28 mouse cellular contexts compared by ENCODE assay signal in genomic region chr2:32507906-32508305, GRCm38 (mm10). TPM values are rescaled to one million over a fixed set of nuclear protein-coding genes. Genes with fewer than 3 reads are reported as not detected.
DNase-seq lines count a peak whose midpoint lies in the region; ATAC-seq lines count a peak whose summit lies in the region.
"Had no signal": no experiment of that assay in that cellular context is flagged by ENCODE, and none has a peak within 500 bp of the region (broad histone marks: within the 10 kb centered on the region; RNA-seq: fewer than 3 reads in every experiment).

No protein-coding gene starts in this region.

- H3K4me1 ChIP-seq in heart, embryonic 13.5 days, result peaks cover 33% of the 10 kb centered on the region
- peaks cover 22% of the 10 kb centered on the region for H3K4me1 ChIP-seq in lung, embryonic 16.5 days (replicated peaks; ENCODE audit: control insufficient read depth, insufficient read depth, low read length)
- H3K4me1 ChIP-seq in embryonic facial prominence, embryonic 14.5 days (ENCODE audit: control insufficient read depth, insufficient read depth, low read length), result peaks cover 6% of the 10 kb centered on the region

- 0 out of 2 replicates have a peak overlapping the region, but pooled peaks have one; percentile 5 for H3K27ac ChIP-seq in heart, embryonic 13.5 days (replicated peaks)
- peak overlapping the region; percentile 47 for H3K27ac ChIP-seq in lung, embryonic 16.5 days (ENCODE audit: low read length)
- H3K27ac ChIP-seq in embryonic facial prominence, embryonic 14.5 days (replicated peaks; ENCODE audit: low read depth, low read length), result no peak overlapping the region
- H3K27ac ChIP-seq: embryonic facial prominence, embryonic 13.5 days; heart, embryonic 15.5 days; hindbrain, postnatal 0 days; kidney, postnatal 0 days; left cerebral cortex, adult 2 months; limb, embryonic 15.5 days; liver, embryonic 15.5 days; macrophage; midbrain, embryonic 10.5 days had no signal

- no peak overlapping the region for H3K4me3 ChIP-seq in heart, embryonic 13.5 days
- H3K4me3 ChIP-seq in lung, embryonic 16.5 days (ENCODE audit: low read length), result no peak overlapping the region
- no peak overlapping the region for H3K4me3 ChIP-seq in embryonic facial prominence, embryonic 14.5 days (ENCODE audit: low read depth, low read length)
- H3K4me3 ChIP-seq: embryonic facial prominence, embryonic 13.5 days; heart, embryonic 15.5 days; left cerebral cortex, adult 2 months; limb, embryonic 15.5 days; liver, embryonic 15.5 days; midbrain, embryonic 10.5 days; myocyte had no signal

- no peak overlapping the region for H3K4me2 ChIP-seq in heart, embryonic 13.5 days
- H3K4me2 ChIP-seq in lung, embryonic 16.5 days (ENCODE audit: low read depth, low read length), result no peak overlapping the region
- no peak overlapping the region for H3K4me2 ChIP-seq in embryonic facial prominence, embryonic 14.5 days (ENCODE audit: low read depth, low read length)
- H3K4me2 ChIP-seq: embryonic facial prominence, embryonic 13.5 days; heart, embryonic 15.5 days; limb, embryonic 15.5 days; liver, embryonic 15.5 days had no signal

- H3K36me3 ChIP-seq in heart, embryonic 13.5 days, result no peaks in the 10 kb centered on the region
- no peaks in the 10 kb centered on the region for H3K36me3 ChIP-seq in lung, embryonic 16.5 days (ENCODE audit: control insufficient read depth, insufficient read depth, low read length)
- H3K36me3 ChIP-seq in embryonic facial prominence, embryonic 14.5 days (ENCODE audit: control insufficient read depth, insufficient read depth, low read length), result no peaks in the 10 kb centered on the region
- H3K36me3 ChIP-seq: embryonic facial prominence, embryonic 13.5 days; heart, embryonic 15.5 days; limb, embryonic 15.5 days; midbrain, embryonic 10.5 days had no signal

- H3K9me3 ChIP-seq in heart, embryonic 13.5 days, result peaks cover 4% of the 10 kb centered on the region
- no peaks in the 10 kb centered on the region for H3K9me3 ChIP-seq in lung, embryonic 16.5 days (ENCODE audit: control insufficient read depth, low read length)
- H3K9me3 ChIP-seq in embryonic facial prominence, embryonic 14.5 days (ENCODE audit: control insufficient read depth, low read length), result peaks cover 5% of the 10 kb centered on the region; the same call in 1 of the 2 replicates
- H3K9me3 ChIP-seq: heart, embryonic 15.5 days; limb, embryonic 15.5 days; liver, embryonic 15.5 days had no signal

- H3K27me3 ChIP-seq in heart, embryonic 13.5 days (replicated peaks), result no peaks in the 10 kb centered on the region
- no peaks in the 10 kb centered on the region for H3K27me3 ChIP-seq in lung, embryonic 16.5 days (ENCODE audit: control insufficient read depth, insufficient read depth, low read depth, low read length)
- H3K27me3 ChIP-seq in embryonic facial prominence, embryonic 14.5 days (replicated peaks; ENCODE audit: control insufficient read depth, insufficient read depth, low read length), result no peaks in the 10 kb centered on the region
- H3K27me3 ChIP-seq: embryonic facial prominence, embryonic 13.5 days; heart, embryonic 15.5 days; limb, embryonic 15.5 days; liver, embryonic 15.5 days; Patski had no signal

- intact Hi-C loops in heart, postnatal 14 days (cut with DNase I), result no loop called here

- no peak for DNase-seq in heart, postnatal 14 days
- no peak for DNase-seq in lung, adult 18-20 months
- no peak for DNase-seq in embryonic facial prominence, embryonic 14.5 days (ENCODE audit: low spot score)
- peak; percentile 43 for DNase-seq in yolk sac, embryonic 10.5 days (ENCODE audit: low spot score)
- DNase-seq in cerebellum, adult 11 months, result no peak
- DNase-seq: adrenal gland, adult 2 months; cerebellum, adult 18-20 months; cerebellum, postnatal 14 days; gastrocnemius, postnatal 10 days; heart, adult 11 months; kidney, adult 11 months; layer of hippocampus, adult 9-11 months; thymus, postnatal 14 days had no signal

- H3K9ac ChIP-seq in heart, embryonic 13.5 days, result no peak overlapping the region
- H3K9ac ChIP-seq in lung, embryonic 16.5 days (ENCODE audit: low read length), result no peak overlapping the region
- no peak overlapping the region for H3K9ac ChIP-seq in embryonic facial prominence, embryonic 14.5 days (ENCODE audit: low read depth, low read length)
- H3K9ac ChIP-seq: embryonic facial prominence, embryonic 13.5 days; heart, embryonic 15.5 days; limb, embryonic 15.5 days; liver, embryonic 15.5 days had no signal

- ATAC-seq in heart, embryonic 13.5 days (ENCODE audit: extremely low read depth, insufficient number of reproducible peaks, low FRiP score, low TSS enrichment), result no peak
- ATAC-seq in lung, embryonic 16.5 days (ENCODE audit: low read depth), result no peak; the same call in none of the 2 replicates
- peak; percentile 68; the same call in 1 of the 2 replicates for ATAC-seq in embryonic facial prominence, embryonic 14.5 days (ENCODE audit: low read depth)
- ATAC-seq: forebrain, embryonic 14.5 days; hindbrain, postnatal 0 days; midbrain, embryonic 16.5 days; Patski had no signal

- WGBS in heart, embryonic 13.5 days, result 58% methylated on average over 9 of the region's 9 CpGs
- WGBS in lung, embryonic 16.5 days, result 39% methylated on average over 9 of the region's 9 CpGs
- WGBS in embryonic facial prominence, embryonic 14.5 days, result 74% methylated on average over 9 of the region's 9 CpGs

RNA-seq across cellular contexts. Expression of gene Fam102a, which starts 27.2 kb away (rescaled TPM):
- 5.4 and 5.7 TPM in 2 replicates for polyA plus RNA-seq in heart, embryonic 13.5 days (2015; fragmentation: Nextera tagmentation; extraction: Ambion mirVana)
- total RNA-seq in heart, postnatal 14 days (2021), result 1 to 10 TPM; 8.6 to 9.7 TPM
- 11.9 and 12.7 TPM in 2 replicates for polyA plus RNA-seq in lung, embryonic 16.5 days (2015; fragmentation: Nextera tagmentation; extraction: Ambion mirVana)
- polyA plus RNA-seq in embryonic facial prominence, embryonic 14.5 days (2014; fragmentation: Nextera tagmentation; extraction: Ambion mirVana), result 16.3 and 19.2 TPM in 2 replicates

RNA-seq across cellular contexts. Expression of gene Slc25a25, which starts 56.7 kb away (rescaled TPM):
- 10.7 and 10.9 TPM in 2 replicates for polyA plus RNA-seq in heart, embryonic 13.5 days (2015; fragmentation: Nextera tagmentation; extraction: Ambion mirVana)
- total RNA-seq in heart, postnatal 14 days (2021), result 10 to 100 TPM in 1 of 2 experiments, 1 to 10 TPM in 1; 9.7 to 15.5 TPM
- polyA plus RNA-seq in lung, embryonic 16.5 days (2015; fragmentation: Nextera tagmentation; extraction: Ambion mirVana), result 16.0 and 17.5 TPM in 2 replicates
- polyA plus RNA-seq in embryonic facial prominence, embryonic 14.5 days (2014; fragmentation: Nextera tagmentation; extraction: Ambion mirVana), result 15.8 and 17.0 TPM in 2 replicates

RNA-seq across cellular contexts. Expression of gene Naif1, which starts 57.6 kb away (rescaled TPM):
- polyA plus RNA-seq in heart, embryonic 13.5 days (2015; fragmentation: Nextera tagmentation; extraction: Ambion mirVana), result 4.2 and 5.0 TPM in 2 replicates
- 1 to 10 TPM; 3.1 to 3.4 TPM for total RNA-seq in heart, postnatal 14 days (2021)
- polyA plus RNA-seq in lung, embryonic 16.5 days (2015; fragmentation: Nextera tagmentation; extraction: Ambion mirVana), result 6.5 and 6.8 TPM in 2 replicates
- 4.9 and 5.6 TPM in 2 replicates for polyA plus RNA-seq in embryonic facial prominence, embryonic 14.5 days (2014; fragmentation: Nextera tagmentation; extraction: Ambion mirVana)
